Mouse (Mus musculus): ENCODE results near the gene Tmod1.

- TF ChIP-seq CTCF (IDR thresholded peaks at IDR 0.05; ENCODE audit: borderline replicate concordance, insufficient read depth, low read length) = no peak
- TF ChIP-seq POLR2A (IDR thresholded peaks at IDR 0.05; ENCODE audit: low read depth, low read length) = no peak
Measured at GRCm38 (mm10) chr4:46063841-46064240, 25.1 kb downstream of the Tmod1 start.

Measured in embryonic fibroblast, embryonic 13.5 days (primary cell).